Mouse (Mus musculus) right cerebral cortex, postnatal 36 days (tissue): ENCODE results near the gene Kdm2b.

Source experiments
- DNase-seq, 2 experiments: peaks; one replicate each; pipeline ENCODE4 v3.0.0; 2022; ENCODE audit warnings: low spot score in 2 of 2, mixed read lengths in 1 of 2

The Kdm2b gene

DNA sequence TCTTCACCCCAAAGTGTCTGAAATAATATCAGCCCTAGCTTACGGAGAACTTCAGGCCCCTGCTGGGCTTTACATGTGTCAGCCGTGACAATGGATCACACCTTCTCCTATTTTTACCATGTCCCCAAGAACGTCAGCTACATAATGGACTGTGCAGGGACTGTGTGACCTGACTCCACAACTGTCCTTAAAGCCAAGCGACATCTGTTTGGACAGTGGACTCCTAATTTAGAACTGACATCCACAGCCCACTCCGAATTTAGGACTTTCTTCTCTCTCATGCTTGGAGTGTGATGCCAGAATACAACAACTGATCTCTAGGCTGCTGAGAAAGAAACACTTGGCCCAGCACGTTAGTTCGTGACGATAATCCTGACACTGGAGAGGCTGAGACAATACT is 62.5 kb downstream of the Kdm2b start:
- DNase-seq: no peak

DNA sequence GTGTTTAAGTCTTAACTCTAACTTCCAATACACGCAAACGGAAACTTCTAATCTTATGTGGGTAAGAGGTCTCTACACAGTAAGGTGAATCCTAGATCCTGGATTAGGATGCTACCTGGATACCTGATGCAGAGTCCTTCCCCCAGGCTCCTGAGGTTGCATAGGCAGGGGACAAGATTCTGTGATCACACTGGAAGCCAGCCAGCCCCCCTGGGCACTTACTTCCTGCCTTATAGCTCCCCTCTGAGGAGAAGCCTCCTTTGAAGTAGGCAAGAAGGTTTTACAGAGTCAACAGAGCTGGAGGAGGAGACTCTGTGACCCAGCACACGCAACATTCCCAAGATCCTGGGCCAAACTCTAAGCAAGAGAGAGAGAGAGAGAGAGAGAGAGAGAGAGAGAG is 63.3 kb downstream of the Kdm2b start:
- DNase-seq: no peak

DNA sequence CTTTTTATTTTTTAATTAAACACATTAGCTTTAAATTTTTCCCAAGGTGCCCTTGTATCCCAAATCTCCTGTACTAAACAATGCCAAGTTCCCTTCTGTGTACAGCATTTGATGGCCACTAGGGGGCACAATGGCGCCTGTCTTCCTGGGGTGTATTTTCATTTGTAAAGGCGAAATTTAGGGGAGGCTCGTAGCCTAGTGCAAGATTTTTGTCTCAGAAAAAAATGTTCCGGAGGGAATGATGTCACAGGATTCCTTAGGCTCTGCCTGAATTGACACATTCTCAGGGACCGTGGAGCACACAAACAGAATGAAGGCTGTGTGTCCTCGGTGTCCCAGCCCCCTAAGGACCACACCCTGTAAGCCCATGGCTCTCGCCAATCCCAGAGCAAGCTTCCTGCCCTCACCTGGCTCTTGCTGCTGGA is 64.1 kb downstream of the Kdm2b start:
- peak; percentile 20 to 45 for DNase-seq

DNA sequence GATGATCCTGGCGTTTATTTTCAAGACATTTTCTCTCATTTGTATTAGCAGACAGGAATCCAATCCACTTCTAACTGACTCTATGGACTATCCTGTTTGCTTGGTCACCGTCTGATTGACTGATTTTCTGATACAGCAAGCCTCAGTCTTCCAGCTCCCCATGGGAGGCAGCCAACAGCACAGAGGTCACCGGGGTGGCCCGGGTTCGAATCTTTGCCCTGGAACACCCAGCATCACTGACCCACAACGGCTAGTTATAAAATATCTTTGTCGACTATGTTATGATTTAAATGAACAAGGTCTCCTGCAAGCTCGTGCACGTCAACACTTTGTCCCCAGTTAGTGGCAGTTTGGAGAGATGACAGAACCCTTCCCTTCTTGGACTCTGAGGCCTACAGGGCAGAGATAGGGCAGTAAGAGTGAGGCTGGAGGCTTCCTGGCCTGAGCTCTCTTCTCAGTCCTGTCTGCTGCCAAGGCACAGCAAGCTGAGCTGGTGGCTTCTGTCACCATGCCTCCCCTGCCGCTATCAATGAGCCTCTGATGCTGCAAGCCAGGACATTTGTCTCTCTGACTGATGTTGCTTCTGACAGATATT is 65.7 kb downstream of the Kdm2b start:
- no peak for DNase-seq

DNA sequence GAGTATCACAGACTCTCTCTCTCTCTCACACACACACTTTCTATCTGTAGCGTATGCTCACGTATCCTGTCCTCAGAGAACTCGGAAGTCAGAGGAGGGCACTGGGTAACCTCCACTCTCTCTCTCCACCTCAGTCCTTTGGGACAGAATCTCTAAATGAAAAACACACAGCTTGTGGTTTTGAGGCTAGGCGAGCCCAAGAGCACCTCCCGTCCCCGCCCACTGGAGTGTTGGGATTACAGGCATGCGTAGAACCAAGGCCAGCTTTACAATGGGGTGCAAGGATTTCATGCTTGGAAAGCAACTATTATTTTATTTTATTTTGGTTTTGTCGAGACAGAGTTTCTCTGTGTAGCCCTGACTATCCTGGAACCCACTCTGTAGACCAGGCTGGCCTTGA is 67.7 kb downstream of the Kdm2b start:
- no peak for DNase-seq

DNA sequence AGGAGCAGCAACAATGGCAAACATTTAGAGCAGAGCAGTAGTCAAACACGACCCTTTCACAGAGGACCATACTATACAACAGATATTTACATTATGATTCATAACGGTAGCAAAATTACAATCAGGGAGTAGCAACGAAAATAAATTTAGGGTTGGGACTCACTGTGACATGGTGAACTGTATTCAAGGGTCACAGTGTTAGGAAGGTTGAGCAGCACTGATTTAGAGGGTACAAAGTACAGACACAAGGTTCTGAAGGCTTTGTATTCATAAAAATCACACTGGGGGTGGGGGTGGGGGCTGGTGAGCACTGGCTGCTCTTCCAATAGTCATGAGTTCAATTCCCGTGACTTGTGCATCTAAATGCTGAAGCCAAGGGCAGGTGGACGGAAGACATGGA is 69.1 kb downstream of the Kdm2b start:
- DNase-seq: no peak

DNA sequence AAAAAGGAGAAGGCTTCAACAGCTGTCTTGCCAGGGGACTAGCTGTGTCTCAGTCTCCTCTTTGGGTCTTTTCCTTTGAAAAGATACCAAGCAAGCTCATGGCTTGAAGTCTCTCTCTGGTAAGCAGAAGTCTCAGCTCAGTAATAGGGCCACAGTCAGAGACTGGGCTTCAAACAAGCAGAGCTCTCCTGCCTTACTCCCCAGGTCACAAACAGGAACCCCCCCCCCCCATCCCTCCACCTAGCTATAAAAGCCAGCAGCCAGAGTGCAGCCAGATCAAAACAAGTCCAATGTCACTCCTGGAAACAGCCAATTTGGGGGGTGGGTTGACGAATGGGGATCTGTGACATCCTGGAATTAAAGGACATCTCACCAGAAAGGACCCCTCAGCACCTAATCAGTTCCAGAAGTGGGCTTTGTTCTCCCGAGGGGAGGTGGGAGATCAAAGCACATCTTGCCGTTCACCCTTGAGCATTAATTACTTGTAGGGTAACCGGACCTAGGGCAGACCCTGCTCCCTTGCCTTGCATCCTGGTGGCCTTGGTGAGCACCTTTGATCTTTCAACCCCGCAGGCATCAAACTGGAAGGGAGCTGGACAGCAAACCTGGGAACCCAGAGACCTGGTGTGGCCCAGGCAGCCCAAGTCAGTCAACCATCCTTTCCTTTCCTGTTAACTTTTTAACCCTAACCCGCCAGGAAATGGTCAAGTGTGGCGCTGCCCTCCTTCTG is 71.5 kb downstream of the Kdm2b start:
- no peak for DNase-seq

DNA sequence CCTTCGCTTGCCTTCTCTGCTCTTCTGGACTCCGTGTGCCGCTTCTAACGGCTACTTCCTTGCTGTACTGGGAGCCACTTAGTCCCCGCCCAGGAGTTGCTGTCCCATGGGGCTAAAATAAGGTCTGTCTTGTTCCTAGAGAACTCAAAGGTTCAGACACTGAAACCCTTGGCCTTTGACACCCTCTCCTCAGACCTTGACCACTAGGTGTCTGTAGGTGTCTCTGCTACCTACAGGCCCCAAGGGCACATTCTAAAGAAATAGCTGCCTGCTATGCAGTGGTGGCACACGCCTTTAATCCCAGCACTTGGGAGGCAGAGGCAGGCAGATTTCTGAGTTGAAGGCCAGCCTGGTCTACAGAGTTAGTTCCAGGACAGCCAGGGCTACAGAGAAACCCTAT is 73.5 kb downstream of the Kdm2b start:
- no peak for DNase-seq

DNA sequence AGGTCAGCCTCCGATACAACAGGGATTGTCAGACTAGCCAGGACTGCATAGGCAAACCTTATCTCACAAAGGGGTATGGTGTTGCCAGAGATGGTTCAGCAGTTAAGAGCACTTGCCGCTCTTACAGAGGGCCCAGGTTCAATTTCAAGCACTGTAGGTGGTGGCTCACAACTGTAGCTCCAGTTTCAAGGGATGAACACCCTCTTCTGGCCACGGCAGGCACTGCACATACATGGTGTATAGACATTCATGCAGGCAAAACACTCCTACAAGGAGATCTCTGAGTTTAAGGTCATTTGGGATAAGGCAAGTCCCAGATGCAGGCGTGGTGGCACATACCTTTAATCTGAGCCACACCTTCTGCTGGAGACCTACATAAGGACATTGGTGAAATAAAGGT is 76.8 kb downstream of the Kdm2b start:
- DNase-seq: no peak

DNA sequence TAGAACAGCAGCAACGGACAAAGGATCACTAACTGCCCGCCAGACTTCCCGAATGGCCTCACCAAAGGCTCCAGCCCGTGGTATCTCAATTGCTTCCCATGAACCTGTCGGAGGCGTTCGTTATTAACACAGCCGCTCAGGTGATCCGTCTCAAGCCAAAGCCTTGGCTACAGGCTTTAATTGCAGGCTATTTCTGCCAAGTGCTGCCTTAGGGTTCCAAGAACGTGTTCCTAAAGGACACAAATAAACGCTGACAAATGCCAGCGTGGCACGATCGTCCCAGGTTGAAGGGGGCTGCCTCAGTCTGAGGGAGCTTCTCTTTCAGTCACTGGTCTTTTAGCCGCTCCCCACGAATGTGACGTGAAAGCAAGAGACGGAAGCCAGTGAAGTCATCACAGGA is 80.1 kb downstream of the Kdm2b start:
- no peak for DNase-seq

DNA sequence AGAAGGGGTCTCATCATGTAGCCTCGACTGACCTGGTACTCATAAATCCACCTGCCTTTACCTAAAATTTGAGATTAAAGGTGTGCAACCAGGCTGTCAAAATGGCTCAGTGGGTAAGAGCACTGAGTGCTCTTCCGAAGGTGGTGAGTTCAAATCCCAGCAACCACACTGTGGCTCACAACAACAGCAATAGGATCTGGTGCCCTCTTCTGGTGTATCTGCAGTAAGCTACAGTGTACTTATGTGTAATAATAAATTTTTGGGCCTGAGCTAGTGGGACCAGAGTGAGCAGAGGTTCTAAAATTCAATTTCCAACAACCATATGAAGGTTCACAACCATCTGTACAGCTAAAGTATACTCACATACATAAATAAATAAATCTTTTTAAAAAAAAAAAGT is 81.6 kb downstream of the Kdm2b start:
- DNase-seq: no peak

DNA sequence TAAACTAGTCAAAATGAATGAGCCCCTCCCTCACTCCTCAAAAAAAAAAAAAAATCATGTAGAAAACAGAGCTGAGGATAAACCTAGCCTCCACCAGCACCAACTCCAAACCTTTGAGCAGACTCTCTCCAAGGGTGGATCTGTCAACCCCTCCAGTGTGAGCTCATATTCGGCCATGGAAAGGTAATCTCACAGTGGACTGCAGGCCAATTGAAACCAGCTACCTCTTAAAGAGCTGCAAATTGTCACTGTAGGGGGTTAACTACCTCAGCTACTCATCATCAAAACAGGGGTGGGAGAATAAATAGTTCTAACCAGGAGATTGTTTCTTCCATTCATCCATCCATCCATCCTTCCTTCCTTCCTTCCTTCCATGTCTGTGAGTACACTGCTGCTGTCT is 82.4 kb downstream of the Kdm2b start:
- DNase-seq: no peak

DNA sequence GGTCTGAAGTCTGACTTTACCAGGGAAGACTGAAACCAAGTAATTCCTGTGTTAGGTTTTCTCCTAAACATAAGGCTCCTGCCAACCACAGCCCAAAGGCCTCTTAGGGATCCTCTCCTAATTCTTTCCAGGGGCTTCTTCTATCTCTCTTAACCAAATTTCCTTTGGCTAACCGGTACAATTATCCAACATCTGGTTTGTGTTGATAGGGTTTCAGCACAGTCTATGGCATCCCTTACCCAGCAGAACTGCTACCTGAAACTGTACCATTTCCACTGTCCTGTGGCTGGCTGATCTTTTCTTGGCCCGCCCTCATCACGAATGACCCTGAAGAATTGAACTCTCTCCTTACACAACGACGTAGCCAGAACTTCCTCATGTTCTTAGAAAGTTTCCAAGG is 86.5 kb downstream of the Kdm2b start:
- no peak for DNase-seq

DNA sequence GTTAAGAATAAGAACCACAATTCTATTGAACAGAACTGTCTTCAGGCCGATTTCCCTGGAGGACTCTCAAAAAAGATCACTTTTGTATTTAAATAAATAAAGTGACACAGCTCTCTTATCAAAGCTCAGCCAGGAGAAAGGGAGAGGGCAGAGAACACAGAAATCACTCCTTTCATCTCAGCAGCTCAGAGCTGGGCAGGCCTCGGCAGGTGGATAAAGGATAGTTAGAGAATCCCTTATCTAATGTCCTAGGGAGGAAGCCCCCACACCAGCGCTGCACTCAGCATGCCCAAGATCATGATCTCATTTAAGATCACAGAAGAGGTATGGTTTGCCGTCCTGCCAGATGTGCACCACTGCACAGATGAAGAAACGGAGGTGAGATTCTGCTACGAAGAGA is 87.4 kb downstream of the Kdm2b start:
- no peak for DNase-seq

DNA sequence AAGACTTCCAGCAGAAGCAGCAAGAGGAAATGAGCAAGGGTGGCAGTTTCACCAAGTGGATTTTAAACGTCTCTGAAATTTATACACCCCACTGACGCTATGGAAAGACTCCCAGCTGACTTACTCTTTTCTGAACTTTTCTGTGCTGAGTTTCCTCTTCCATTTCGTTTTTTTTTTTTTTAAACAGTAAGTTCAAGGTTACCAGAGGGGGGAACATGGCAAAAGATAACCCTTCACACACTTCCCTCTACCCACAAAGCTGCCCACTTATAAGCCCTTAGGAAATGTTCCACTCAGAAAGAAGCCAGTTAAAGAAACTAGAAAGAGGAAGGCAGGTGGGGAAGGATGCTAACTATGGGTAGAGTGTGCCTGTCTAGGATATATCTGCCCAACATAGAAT is 88.0 kb downstream of the Kdm2b start:
- DNase-seq: no peak

DNA sequence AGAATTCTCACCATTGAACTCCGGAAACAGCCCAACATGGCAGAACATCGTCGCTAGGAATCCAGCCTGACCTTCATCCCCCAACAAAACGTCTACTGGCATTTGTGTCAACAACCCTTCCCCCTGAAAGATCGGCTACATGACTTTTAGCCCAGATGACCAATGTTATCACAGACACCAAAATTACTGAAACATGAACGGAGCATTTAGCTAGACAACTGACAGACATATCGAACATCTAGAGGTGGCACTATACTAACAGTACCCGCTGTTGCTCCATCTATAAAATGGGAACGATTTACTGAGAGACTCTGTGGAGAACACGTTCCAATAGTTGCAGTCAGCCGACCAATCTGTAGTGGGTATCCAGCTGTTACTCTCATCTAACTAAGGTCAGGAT is 88.4 kb downstream of the Kdm2b start:
- DNase-seq: no peak

DNA sequence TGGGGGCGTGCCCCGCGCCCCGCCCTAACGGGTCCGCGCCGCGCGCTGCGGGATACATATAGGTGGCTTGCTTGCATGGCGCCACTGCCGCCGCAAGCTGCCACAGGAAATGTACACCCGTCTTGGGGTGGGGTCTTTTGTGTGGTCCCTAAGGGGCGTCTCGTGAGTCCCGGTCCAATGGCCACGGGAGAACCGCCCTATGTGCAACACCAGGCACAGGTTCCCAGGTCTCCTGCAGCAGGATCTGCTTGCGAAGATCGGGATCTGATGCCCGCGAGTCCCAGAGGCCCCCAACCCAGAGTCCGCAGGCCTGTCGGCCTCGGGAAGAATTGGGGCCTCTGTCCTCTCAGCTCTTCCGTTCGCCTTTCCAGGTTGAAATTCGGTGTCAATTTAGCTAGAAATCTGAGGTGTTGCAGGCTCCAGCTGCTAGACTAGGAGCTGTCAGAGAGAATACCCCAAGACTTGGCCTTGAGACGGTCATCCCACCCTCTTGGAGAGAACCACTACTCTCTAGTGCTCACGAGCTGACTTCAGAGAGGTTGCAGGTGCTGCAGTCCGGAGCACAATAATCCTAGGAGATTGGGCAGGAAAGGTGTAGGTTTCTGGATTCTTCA is 89.0 kb downstream of the Kdm2b start:
- DNase-seq: no peak

DNA sequence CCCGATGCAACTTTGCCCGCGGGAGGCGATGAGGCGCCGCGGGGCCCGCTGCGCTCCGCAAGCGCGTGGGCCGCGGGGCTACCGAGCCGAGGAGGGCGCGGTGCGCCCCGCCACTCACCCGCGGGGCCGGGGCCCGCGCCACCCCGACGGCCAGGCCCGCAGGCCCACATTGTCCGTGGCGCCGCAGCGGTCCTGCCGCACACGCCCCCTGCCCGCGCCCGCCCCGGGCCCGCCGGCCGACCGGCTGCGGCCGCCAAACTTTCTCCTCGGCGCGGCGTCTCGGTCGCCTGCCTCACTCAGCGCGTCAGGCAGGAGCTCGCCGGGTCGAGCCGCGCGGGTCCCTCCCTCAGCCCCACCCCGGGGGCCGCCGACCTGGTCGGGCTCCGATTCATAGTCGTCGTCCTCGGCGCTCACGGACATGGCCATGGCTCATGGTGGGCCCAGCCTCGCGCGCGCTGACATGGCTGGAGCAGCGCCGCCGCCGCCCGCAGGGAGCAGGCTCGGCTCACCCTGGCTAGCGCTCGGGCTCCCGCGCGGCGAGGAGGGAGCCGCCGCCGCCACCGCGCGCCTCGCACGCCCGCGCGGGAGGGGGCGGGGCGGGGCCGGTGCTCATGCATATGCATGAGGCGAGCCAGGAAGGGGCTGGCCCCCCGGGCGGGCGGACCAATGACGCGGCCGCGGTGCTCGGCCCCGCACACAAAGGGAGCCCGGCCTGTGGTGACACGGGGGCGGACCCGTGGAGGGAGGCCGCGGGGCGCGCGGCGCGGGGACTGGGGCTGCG is 89.7 kb downstream of the Kdm2b start:
- DNase-seq: peak; percentile 72 to 74

DNA sequence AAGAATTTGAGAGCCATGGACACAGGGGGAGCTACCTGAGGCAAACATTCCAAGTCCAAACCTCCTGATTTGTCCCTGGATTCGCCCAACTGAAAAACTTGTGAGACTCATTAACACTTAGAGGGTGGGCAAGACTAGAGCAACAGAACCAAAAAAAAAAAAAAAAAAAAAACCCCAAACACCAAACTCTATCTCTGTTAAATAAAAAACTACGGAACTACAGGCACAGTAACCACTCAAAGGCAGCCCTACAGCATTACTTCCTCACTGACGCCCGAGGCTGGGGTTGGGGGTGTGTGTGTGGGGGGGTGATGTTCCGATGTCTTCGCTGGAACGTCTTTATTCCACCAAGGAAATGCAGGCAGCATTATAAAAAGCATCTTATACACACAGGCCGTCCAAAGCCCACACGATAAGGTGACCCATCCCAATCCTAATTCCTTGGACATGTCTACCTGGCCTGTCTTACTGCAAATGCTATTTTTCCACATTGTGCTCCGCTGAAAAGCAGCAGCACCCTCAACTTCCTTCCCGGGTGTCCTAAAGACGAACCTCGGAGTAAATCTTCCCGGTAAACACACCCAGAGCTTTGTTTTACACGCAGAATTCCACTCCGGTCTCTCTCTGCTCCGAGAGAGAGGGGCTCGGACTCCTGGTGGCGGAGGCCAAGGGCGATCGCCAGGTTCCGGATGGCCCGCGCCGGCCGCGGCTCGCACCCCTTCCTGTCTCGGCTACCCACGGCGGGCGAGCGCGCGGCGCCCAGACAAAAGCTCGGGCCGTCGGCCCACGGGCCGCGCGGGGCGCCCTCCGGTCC is 90.5 kb downstream of the Kdm2b start:
- no peak for DNase-seq

DNA sequence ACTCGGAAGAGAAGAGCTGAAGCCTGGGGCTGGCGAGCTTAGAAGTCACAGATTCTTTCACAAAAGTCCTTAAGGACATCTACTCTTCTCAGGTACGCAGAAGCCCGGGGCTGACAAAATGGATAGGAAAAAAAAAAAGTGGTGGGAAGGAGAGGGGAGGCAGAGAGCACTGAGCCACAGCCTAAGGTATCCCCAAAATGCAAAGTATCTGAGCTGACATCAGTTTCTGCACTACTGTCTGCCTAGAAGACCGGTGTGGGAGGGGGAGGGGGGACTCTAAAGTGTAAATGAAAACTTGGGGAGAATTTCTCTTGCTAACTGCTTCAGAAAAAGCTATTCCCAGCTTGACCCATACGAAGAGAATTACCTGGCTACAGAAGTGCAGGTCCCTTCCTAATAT is 91.5 kb downstream of the Kdm2b start:
- no peak for DNase-seq

DNA sequence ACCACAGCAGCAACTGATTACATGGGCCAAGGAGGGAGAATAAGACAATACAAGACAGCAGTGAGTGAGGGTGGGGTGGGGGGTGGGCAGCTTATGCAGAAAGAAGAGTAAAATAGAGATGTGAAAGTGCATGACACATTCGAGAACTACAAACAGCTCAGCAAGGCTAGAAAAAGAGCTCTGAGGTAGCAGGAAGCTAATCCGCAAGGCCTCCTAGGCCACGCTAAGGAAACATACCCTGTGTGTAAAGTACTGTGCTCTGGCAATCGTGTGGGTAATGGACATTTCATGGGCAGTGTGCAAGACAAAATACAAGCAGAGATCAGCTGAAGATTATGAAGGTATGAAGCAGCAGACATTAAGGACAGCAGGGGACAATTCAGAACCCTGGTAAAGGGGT is 94.8 kb downstream of the Kdm2b start:
- no peak for DNase-seq
